Mouse (Mus musculus) spleen, adult 12 weeks (tissue): ENCODE data around the gene Neurod2.
A peak's percentile ranks its signal among the peaks of the same experiment; 100 is the strongest.

ENCODE experiments used
- DNase-seq: peaks from one replicate; pipeline ENCODE4 v3.0.0; 2022; ENCODE audit warnings: low spot score

Gene Neurod2

GRCm38 (mm10) chr11:98353651-98354211, 24.3 kb upstream of the Neurod2 start:
- DNase-seq: no peak

GRCm38 (mm10) chr11:98352272-98352990, 23.0 kb upstream of the Neurod2 start:
- DNase-seq: no peak

- no peak for DNase-seq
These were observed 19.9 kb upstream of the Neurod2 start for GRCm38 (mm10) chr11:98349308-98349707.

- no peak for DNase-seq
These were observed 18.9 kb upstream of the Neurod2 start, which contains the start of gene Ppp1r1b for GRCm38 (mm10) chr11:98348083-98348961. Ppp1r1b (plus strand) TSS chr11:98348404.

DNA sequence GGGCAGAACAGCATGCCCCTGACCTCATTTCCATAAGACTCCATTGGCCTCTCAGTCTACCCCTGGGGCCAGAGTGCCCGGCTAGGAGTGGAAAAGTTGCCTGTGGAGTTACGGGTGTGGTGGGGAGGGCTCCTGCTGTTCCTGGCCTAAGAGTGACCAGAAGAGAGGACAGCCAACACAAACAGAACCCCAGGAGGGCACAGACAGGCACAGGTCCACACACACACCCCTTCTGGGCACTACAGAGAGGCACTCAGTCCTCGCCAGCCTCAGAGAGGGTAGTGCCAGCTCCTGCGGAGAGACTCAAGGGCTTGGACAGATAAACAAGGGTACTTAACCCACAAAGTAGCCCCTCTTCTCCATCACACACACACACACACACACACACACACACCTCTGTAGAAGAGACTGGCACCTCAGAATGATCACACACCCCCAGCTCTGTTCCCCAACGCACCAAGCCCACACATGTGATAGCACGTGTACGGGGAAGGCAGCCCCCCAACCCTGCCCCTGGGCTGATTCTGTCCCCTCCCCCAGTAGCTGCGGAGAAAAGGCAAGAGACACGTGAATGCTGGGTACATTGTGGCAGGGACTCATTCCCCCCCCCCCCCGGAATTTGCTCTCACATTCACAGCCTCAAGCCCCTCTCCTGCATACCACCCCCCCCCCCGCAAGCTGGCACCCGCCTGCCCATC, 18.1 kb upstream of the Neurod2 start:
- no peak for DNase-seq

GRCm38 (mm10) chr11:98346168-98346567, 16.7 kb upstream of the Neurod2 start:
- DNase-seq: no peak

DNA sequence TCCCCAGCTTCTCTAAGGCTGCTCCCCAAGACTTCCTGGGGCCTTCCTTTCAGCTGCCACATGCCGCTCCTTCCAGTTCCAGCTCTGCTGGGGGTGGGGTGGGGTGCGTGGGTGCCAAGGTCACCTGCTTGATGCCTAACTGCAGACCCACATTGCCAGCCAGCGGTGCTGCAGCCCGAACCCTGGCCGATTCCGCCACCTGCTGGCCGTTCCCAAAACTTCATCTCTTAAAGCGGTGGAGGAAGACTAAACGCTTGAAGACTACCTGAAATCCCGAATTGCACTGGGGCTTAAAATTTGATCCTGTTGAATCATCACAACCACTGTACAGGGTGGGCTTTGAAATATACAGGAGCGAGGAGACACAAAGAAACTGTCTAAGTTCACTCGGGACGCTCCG, 15.8 kb upstream of the Neurod2 start:
- peak; percentile 53 for DNase-seq

GRCm38 (mm10) chr11:98342000-98342945, 12.8 kb upstream of the Neurod2 start:
- DNase-seq: peak; percentile 87

GRCm38 (mm10) chr11:98341174-98341573, 11.7 kb upstream of the Neurod2 start:
- no peak for DNase-seq

- no peak for DNase-seq
These were observed 11.1 kb upstream of the Neurod2 start for GRCm38 (mm10) chr11:98340597-98340996.

- no peak for DNase-seq
These were observed 10.3 kb upstream of the Neurod2 start for GRCm38 (mm10) chr11:98339679-98340287.

DNA sequence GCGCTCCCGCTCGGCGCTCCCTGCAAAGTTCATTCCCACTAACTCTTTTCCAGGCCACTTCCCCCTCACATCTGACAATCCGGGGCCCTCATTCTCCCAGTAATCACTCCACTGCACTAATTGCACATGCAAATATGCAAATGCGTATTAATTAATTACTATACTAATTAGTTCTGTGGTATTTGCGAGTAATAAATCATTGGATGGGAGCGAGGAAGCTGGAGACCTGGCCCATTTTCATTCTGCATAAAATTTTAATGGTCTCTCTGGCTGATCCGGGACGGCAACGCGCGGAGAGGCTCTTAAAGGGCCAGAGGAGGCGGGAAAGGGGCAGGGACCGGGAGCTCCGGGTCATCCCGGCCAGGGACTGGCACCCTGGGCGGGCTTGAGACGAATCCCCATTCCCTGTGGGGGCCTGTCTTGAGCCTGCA, 9.6 kb upstream of the Neurod2 start:
- no peak for DNase-seq

- no peak for DNase-seq
These were observed 9.1 kb upstream of the Neurod2 start for GRCm38 (mm10) chr11:98338507-98338961.

DNA sequence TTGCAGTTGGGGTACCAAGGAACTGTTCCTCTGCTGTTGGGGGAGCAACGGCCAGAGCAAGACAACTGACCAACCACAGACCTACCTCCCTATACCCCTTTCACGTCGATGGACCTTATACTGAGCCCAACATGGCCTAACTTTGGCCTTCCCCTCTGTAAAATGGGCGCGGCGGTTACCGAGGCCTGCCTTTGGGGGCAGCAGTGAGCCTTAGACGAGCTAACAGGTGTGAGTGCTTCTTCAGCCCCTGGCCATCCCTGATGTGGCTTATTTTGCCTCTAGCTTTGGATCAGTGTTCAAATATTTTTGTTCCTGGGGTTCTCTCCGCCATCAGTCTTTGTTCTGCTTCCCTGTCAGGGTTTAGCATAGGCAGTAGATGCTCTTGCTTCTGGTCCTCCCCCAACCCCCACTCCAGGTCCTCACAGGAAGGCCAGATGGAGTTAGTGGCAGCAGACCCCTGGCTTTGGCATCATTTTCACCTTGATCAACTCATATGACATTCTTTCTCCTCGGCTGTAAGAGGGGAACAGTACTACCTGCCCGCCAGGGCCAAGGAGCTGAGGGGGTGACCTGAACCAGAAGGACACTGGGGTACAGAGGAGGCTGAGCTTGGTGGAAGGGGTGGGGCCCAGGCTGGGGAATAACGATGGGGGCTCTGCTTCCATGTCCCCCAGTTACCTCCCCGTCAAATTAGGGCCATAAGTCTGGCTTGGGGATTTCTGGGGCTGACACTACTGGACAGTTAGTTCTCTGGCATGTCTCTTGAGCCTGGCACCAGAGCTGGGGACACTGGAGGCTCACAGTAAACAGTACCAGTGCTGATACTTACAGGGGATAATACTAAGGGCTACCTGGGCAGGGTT, 7.0 kb upstream of the Neurod2 start:
- no peak for DNase-seq

- DNase-seq: no peak
These were observed 5.8 kb upstream of the Neurod2 start for GRCm38 (mm10) chr11:98335250-98335649.

- DNase-seq: no peak
These were observed 4.7 kb upstream of the Neurod2 start for GRCm38 (mm10) chr11:98333981-98334741.

GRCm38 (mm10) chr11:98333263-98333696, 3.8 kb upstream of the Neurod2 start:
- DNase-seq: no peak

DNA sequence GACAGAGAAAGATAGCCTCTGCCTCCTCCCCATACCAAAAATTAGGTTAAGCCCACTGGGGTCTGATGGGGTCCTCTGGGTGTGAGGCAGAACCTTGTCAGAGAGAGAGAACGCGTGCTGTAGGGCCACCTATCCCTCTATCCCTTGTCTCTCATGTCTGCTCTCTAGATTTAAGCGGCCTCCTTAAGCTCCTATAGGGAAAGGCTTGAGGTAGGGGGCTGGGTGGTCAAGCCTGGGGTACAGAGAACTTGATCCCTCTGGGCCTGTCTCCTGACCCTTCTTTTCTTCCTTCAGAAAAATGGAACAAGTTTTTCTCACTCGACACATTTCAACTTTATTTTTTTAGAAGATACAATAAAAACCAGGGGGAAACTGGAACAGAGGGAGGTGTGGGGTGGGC, 3.4 kb upstream of the Neurod2 start:
- no peak for DNase-seq

DNA sequence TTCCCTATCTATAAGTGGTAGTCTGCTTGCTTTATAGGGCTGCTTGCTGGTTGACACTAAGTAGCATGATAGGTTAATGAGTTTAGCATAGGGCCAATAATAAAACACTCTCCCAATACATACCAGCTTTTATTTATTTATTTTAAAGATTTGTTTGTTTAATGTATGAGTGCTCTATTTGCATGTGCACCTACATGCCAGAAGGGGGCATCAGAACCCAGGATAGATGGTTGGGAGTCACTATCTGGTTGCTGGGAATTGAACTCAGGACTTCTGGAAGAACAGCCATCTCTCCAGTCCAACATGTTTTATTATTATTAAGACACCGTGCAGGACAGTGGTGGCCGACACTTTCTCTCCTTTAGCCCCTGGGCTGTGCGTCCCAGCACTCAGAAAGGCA, 2.7 kb upstream of the Neurod2 start:
- no peak for DNase-seq
